Mouse (Mus musculus) yolk sac, embryonic 10.5 days (tissue): Measurements from ENCODE around the gene Tbc1d8b.
"Not testable (repeated sequence)": the region's sequence is repeated elsewhere in the genome, so short reads cannot be mapped to it uniquely, and the experiment has no call there.

Experiments
- DNase-seq: peaks from one replicate; pipeline ENCODE4 v3.0.0-alpha.2; 2017; ENCODE audit warnings: low spot score

The Tbc1d8b gene

GRCm38 (mm10) chrX:139684775-139685695 is at the start of gene Tbc1d8b:
Gene Tbc1d8b, plus strand, starts transcription at chrX:139684996.
- DNase-seq, result peak; percentile 80

- no peak for DNase-seq
Observed at GRCm38 (mm10) chrX:139639744-139640143, 45.1 kb upstream of the Tbc1d8b start.

- DNase-seq, result no peak
Observed at GRCm38 (mm10) chrX:139640418-139640817, 44.4 kb upstream of the Tbc1d8b start.

GRCm38 (mm10) chrX:139652226-139652625 is 32.6 kb upstream of the Tbc1d8b start:
- peak; percentile 4 for DNase-seq

- DNase-seq, result peak; percentile 51
Observed at GRCm38 (mm10) chrX:139653292-139653691, 31.5 kb upstream of the Tbc1d8b start.

GRCm38 (mm10) chrX:139654350-139655063 is 30.3 kb upstream of the Tbc1d8b start:
- DNase-seq, result no peak

GRCm38 (mm10) chrX:139662111-139662510 is 22.7 kb upstream of the Tbc1d8b start:
- DNase-seq, result no peak

GRCm38 (mm10) chrX:139665829-139666228 is 19.0 kb upstream of the Tbc1d8b start:
- no peak for DNase-seq

- no peak for DNase-seq
Observed at GRCm38 (mm10) chrX:139684410-139684774, 404 bp upstream of the Tbc1d8b start.

GRCm38 (mm10) chrX:139714381-139714780 is 29.6 kb downstream of the Tbc1d8b start, which contains the start of gene Gm15013:
Gene Gm15013, minus strand, starts transcription at chrX:139714481.
- DNase-seq, result no peak

- no peak for DNase-seq
Observed at GRCm38 (mm10) chrX:139722350-139722749, 37.6 kb downstream of the Tbc1d8b start.

- no peak for DNase-seq
Observed at GRCm38 (mm10) chrX:139730541-139730940, 45.7 kb downstream of the Tbc1d8b start.

GRCm38 (mm10) chrX:139737066-139737465 is 52.3 kb downstream of the Tbc1d8b start:
- no peak for DNase-seq

- DNase-seq, result peak; percentile 3
Observed at GRCm38 (mm10) chrX:139751855-139752254, 67.1 kb downstream of the Tbc1d8b start.

- DNase-seq, result not testable (repeated sequence)
Observed at GRCm38 (mm10) chrX:139758634-139759033, 73.8 kb downstream of the Tbc1d8b start.

GRCm38 (mm10) chrX:139762546-139762945 is 77.8 kb downstream of the Tbc1d8b start:
- DNase-seq, result no peak

- no peak for DNase-seq
Observed at GRCm38 (mm10) chrX:139769975-139770637, 85.3 kb downstream of the Tbc1d8b start.

GRCm38 (mm10) chrX:139774309-139775083 is 89.7 kb downstream of the Tbc1d8b start:
- DNase-seq, result peak; percentile 49

GRCm38 (mm10) chrX:139775084-139775612 is 90.4 kb downstream of the Tbc1d8b start:
- no peak for DNase-seq

GRCm38 (mm10) chrX:139777357-139777756 is 92.6 kb downstream of the Tbc1d8b start:
- DNase-seq, result peak; percentile 69

- peak; percentile 70 for DNase-seq
Observed at GRCm38 (mm10) chrX:139778886-139779285, 94.1 kb downstream of the Tbc1d8b start.
